Mouse (Mus musculus) CH12.LX (cell line): Measurements from ENCODE around the gene Heyl. TPM values are rescaled to one million over a fixed set of nuclear protein-coding genes. Genes with fewer than 3 reads are reported as not detected.

Experiments
- DNase-seq: peaks from one replicate; pipeline ENCODE4 v3.0.0-alpha.2; 2013; ENCODE audit errors: extremely low read depth
- H3K27ac ChIP-seq: 2 replicates; pipeline ENCODE4 v1.5.1; 2012; ENCODE audit warnings: low read depth, mild to moderate bottlenecking, control low read depth, moderate library complexity; ENCODE audit not compliant: insufficient read depth
- H3K27me3 ChIP-seq: replicated peaks from 2 replicates; pipeline ENCODE3; 2012; ENCODE audit warnings: inconsistent platforms
- H3K36me3 ChIP-seq, 2 experiments: replicated peaks in 1 of 2; 2 replicates each; pipeline versions ENCODE3 to v1.6.1; 2012; ENCODE audit warnings: inconsistent platforms in 1 of 2, low read length in 1 of 2, mild to moderate bottlenecking in 1 of 2, mixed read lengths in 1 of 2, moderate library complexity in 1 of 2; ENCODE audit not compliant: control insufficient read depth in 1 of 2, insufficient read depth in 1 of 2
- H3K4me1 ChIP-seq, 2 experiments: 2 replicates each; pipeline ENCODE4 v1.6.1; 2012; ENCODE audit warnings: inconsistent platforms in 1 of 2, moderate library complexity in 1 of 2; ENCODE audit not compliant: insufficient read depth in 2 of 2, control insufficient read depth in 1 of 2
- H3K4me2 ChIP-seq: 2 replicates; pipeline ENCODE4 v1.6.1; 2012; ENCODE audit warnings: low read depth, mild to moderate bottlenecking, control low read depth; ENCODE audit not compliant: poor library complexity, insufficient read depth, severe bottlenecking
- H3K4me3 ChIP-seq, 3 experiments: fragments of 150-350 bp in 1 of 3; sonication (generic) in 1 of 3; replicated peaks in 1 of 3; 2 replicates each; pipeline versions ENCODE3 to v1.5.1; 2011 to 2012; ENCODE audit warnings: low read depth in 2 of 3, low read length in 2 of 3, mild to moderate bottlenecking in 2 of 3, moderate library complexity in 2 of 3, control low read depth in 1 of 3, improper control_type of control experiment in 1 of 3, inconsistent platforms in 1 of 3, mixed read lengths in 1 of 3; ENCODE audit not compliant: poor library complexity in 1 of 3
- H3K79me2 ChIP-seq: replicated peaks from 2 replicates; pipeline ENCODE4 v1.6.1; 2012; ENCODE audit warnings: mild to moderate bottlenecking, moderate library complexity; ENCODE audit not compliant: control insufficient read depth, poor library complexity, insufficient read depth, severe bottlenecking; ENCODE audit errors: extremely low read depth
- H3K9ac ChIP-seq: 2 replicates; pipeline ENCODE4 v1.6.1; 2012; ENCODE audit warnings: low read depth, mild to moderate bottlenecking, control low read depth, moderate library complexity; ENCODE audit not compliant: insufficient read depth
- H3K9me3 ChIP-seq: replicated peaks from 2 replicates; pipeline ENCODE3; 2012; ENCODE audit warnings: low read length, inconsistent platforms, mixed read lengths
- BHLHE40 ChIP-seq: IDR thresholded peaks from 2 replicates; pipeline ENCODE4 v1.6.1; 2011; ENCODE audit warnings: mild to moderate bottlenecking, low read depth, low read length, improper control_type of control experiment
- CHD1 ChIP-seq: IDR thresholded peaks from 2 replicates; pipeline ENCODE4 v1.6.1; 2012; ENCODE audit warnings: low read depth, low read length, improper control_type of control experiment, inconsistent platforms
- CHD2 ChIP-seq: IDR thresholded peaks from 2 replicates; pipeline ENCODE4 v1.6.1; 2011; ENCODE audit warnings: low read length, improper control_type of control experiment
- CTCF ChIP-seq, 2 experiments: IDR thresholded peaks in 1 of 2; conservative IDR thresholded peaks in 1 of 2; 2 replicates each; pipeline ENCODE4 v1.5.1; 2011 to 2012; ENCODE audit warnings: low read depth in 2 of 2, low read length in 2 of 2, improper control_type of control experiment in 1 of 2, inconsistent platforms in 1 of 2, mild to moderate bottlenecking in 1 of 2, moderate library complexity in 1 of 2
- E2F4 ChIP-seq: IDR thresholded peaks from 2 replicates; pipeline ENCODE4 v1.6.1; 2011; ENCODE audit warnings: low read depth, low read length, improper control_type of control experiment; ENCODE audit not compliant: insufficient replicate concordance
- ETS1 ChIP-seq: conservative IDR thresholded peaks from 2 replicates; pipeline ENCODE4 v1.6.1; 2012; ENCODE audit warnings: low read depth, mild to moderate bottlenecking, inconsistent platforms, low read length, improper control_type of control experiment, moderate library complexity
- HCFC1 ChIP-seq: IDR thresholded peaks from 2 replicates; pipeline ENCODE4 v1.6.1; 2012; ENCODE audit warnings: low read depth, mild to moderate bottlenecking, inconsistent platforms, low read length, improper control_type of control experiment
- IRF4 ChIP-seq: IDR thresholded peaks from 2 replicates; pipeline ENCODE4 v1.6.1; 2014; ENCODE audit warnings: low read depth, mild to moderate bottlenecking, inconsistent platforms, low read length, improper control_type of control experiment
- JUND ChIP-seq: conservative IDR thresholded peaks from 2 replicates; pipeline ENCODE4 v1.6.1; 2011; ENCODE audit warnings: low read depth, low read length, improper control_type of control experiment
- KAT2A ChIP-seq: IDR thresholded peaks from 2 replicates; pipeline ENCODE4 v1.6.1; 2012; ENCODE audit warnings: low read length, improper control_type of control experiment, inconsistent platforms; ENCODE audit not compliant: insufficient replicate concordance
- MAFK ChIP-seq: IDR thresholded peaks from 2 replicates; pipeline ENCODE4 v1.6.1; 2011; ENCODE audit warnings: low read length, improper control_type of control experiment; ENCODE audit not compliant: insufficient replicate concordance
- MAZ ChIP-seq: IDR thresholded peaks from 2 replicates; pipeline ENCODE4 v1.6.1; 2012; ENCODE audit warnings: low read depth, mild to moderate bottlenecking, inconsistent platforms, low read length, improper control_type of control experiment, moderate library complexity
- MEF2A ChIP-seq: IDR thresholded peaks from 2 replicates; pipeline ENCODE4 v1.6.1; 2014; ENCODE audit warnings: low read depth, mild to moderate bottlenecking, inconsistent platforms, low read length, improper control_type of control experiment, borderline replicate concordance
- MXI1 ChIP-seq: IDR thresholded peaks from 2 replicates; pipeline ENCODE4 v1.6.1; 2011; ENCODE audit warnings: mild to moderate bottlenecking, low read depth, low read length, improper control_type of control experiment
- MYC ChIP-seq: IDR thresholded peaks from 2 replicates; pipeline ENCODE4 v1.6.1; 2011; ENCODE audit warnings: low read depth, mild to moderate bottlenecking, improper control_type of control experiment, low read length
- NELFE ChIP-seq: IDR thresholded peaks from 2 replicates; pipeline ENCODE4 v1.6.1; 2011; ENCODE audit warnings: low read depth, low read length, improper control_type of control experiment
- NRF1 ChIP-seq: IDR thresholded peaks from 2 replicates; pipeline ENCODE4 v1.6.1; 2014; ENCODE audit warnings: low read depth, mild to moderate bottlenecking, inconsistent platforms, low read length, improper control_type of control experiment, moderate library complexity
- PAX5 ChIP-seq: IDR thresholded peaks from 2 replicates; pipeline ENCODE4 v1.6.1; 2012; ENCODE audit warnings: low read length, inconsistent platforms, mixed read lengths
- POLR2A ChIP-seq: IDR thresholded peaks from 2 replicates; pipeline ENCODE4 v1.6.1; 2011; ENCODE audit warnings: low read depth, mild to moderate bottlenecking, improper control_type of control experiment, low read length
- POLR2AphosphoS2 ChIP-seq: IDR thresholded peaks from 2 replicates; pipeline ENCODE4 v1.6.1; 2011; ENCODE audit warnings: low read depth, low read length, improper control_type of control experiment
- RAD21 ChIP-seq: IDR thresholded peaks from 2 replicates; pipeline ENCODE4 v1.6.1; 2011; ENCODE audit warnings: low read depth, mild to moderate bottlenecking, low read length, improper control_type of control experiment, moderate library complexity
- SMC3 ChIP-seq: IDR thresholded peaks from 2 replicates; pipeline ENCODE4 v1.6.1; 2011; ENCODE audit warnings: low read depth, low read length, improper control_type of control experiment
- TBP ChIP-seq: conservative IDR thresholded peaks from 2 replicates; pipeline ENCODE4 v1.6.1; 2011; ENCODE audit warnings: low read depth, low read length, improper control_type of control experiment
- USF2 ChIP-seq: conservative IDR thresholded peaks from 2 replicates; pipeline ENCODE4 v1.6.1; 2011; ENCODE audit warnings: low read depth, low read length, improper control_type of control experiment
- ZC3H11A ChIP-seq: IDR thresholded peaks from 2 replicates; pipeline ENCODE4 v1.6.1; 2012; ENCODE audit warnings: low read depth, mild to moderate bottlenecking, inconsistent platforms, low read length, improper control_type of control experiment
- ZKSCAN1 ChIP-seq: IDR thresholded peaks from 2 replicates; pipeline ENCODE4 v1.6.1; 2012; ENCODE audit warnings: low read depth, inconsistent platforms, low read length, improper control_type of control experiment, borderline replicate concordance
- ZNF384 ChIP-seq: IDR thresholded peaks from 2 replicates; pipeline ENCODE4 v1.6.1; 2012; ENCODE audit warnings: low read depth, low read length, improper control_type of control experiment, inconsistent platforms
- dilution Hi-C: fragments of 300-500 bp; cut with MboI; formaldehyde crosslinking; loops from 2 replicates; pipeline ENCODE4 v1.14.3; 2020; ENCODE audit warnings: low sequenced_read_pairs; ENCODE audit not compliant: extremely low pct_unique_long_range_greater_than_20kb, extremely low pct_ligation_motif_present
- in situ Hi-C: fragments of 300-500 bp; cut with MboI; formaldehyde crosslinking; loops from 3 replicates; pipeline ENCODE4 v1.14.3; 2019; ENCODE audit warnings: low sequenced_read_pairs, low pct_ligation_motif_present, low pct_unique_long_range_greater_than_20kb, mixed read lengths
- polyA plus RNA-seq: library from polyadenylated mRNA; unstranded; fragments of >175 nt; gene quantifications from 2 replicates; pipeline ENCODE4 v1.2.1, GENCODE M21; 2012; ENCODE audit warnings: low read depth; ENCODE audit not compliant: insufficient read length
- total RNA-seq, 2 experiments: library from RNA; depleted of rRNA; stranded (reverse); fragments of 300-350 nt in 1 of 2; fragments of >200 nt in 1 of 2; gene quantifications; 2 replicates each; pipeline ENCODE4 v1.2.3; 2012 to 2014

Gene Heyl
- total and polyA plus RNA-seq, 3 experiments: not detected

DNA sequence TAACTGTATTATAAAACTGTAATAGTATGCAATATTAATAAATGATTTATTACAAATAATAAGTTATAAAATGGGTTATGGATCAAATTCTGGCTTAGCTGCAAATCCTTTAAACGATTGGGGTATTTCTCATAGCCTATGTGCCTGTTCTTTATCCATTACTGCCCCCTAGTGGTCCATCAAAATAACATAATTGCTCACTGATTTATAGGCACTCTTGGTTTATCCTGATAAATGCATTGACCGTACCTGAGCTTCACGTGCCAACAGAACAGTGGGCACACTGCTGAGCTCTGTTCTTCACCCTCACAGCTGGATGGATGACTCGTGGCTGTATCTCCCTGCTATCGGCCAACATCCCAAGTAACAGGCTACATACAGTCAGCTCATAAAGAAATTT, 21.3 kb downstream of the Heyl start:
- dilution Hi-C loops (no loop called here), in situ Hi-C loops (no loop called here)
- H3K4me2 ChIP-seq: no peak overlapping the region
- DNase-seq: peak; percentile 69
- H3K4me1 ChIP-seq: peaks cover 6 to 7% of the 10 kb centered on the region in 2 experiments
- no peak overlapping the region for H3K9ac ChIP-seq
- no peaks in the 10 kb centered on the region for H3K36me3 ChIP-seq
- no peaks in the 10 kb centered on the region for H3K9me3 ChIP-seq
- H3K4me3 ChIP-seq: no peak overlapping the region
- no peak for TF ChIP-seq BHLHE40
- TF ChIP-seq USF2: no peak
- no peak for TF ChIP-seq HCFC1
- TF ChIP-seq KAT2A: no peak
- no peak for TF ChIP-seq MYC
- peak; percentile 68 for TF ChIP-seq SMC3
- peak; percentile 37; the same call in 1 of the 2 replicates for TF ChIP-seq ZC3H11A
- no peak for TF ChIP-seq POLR2AphosphoS2
- TF ChIP-seq POLR2A: no peak
- TF ChIP-seq CHD2: no peak
- TF ChIP-seq JUND: no peak
- peak; percentile 63 for TF ChIP-seq RAD21
- no peak for TF ChIP-seq TBP
- TF ChIP-seq CHD1: no peak
- TF ChIP-seq ETS1: no peak
- no peak for TF ChIP-seq MXI1
- TF ChIP-seq ZNF384: no peak
- no peak for TF ChIP-seq NELFE
- peak; percentile 39 to 71 for TF ChIP-seq CTCF (conservative IDR thresholded peaks at IDR 0.05 in 1 of 2, IDR thresholded peaks at IDR 0.05 in 1 of 2; ENCODE audit: low read depth in 2 of 2, low read length in 2 of 2)
- no peak for TF ChIP-seq MAZ
- no peak for TF ChIP-seq MAFK
- H3K79me2 ChIP-seq: no peaks in the 10 kb centered on the region
- peaks cover 17% of the 10 kb centered on the region for H3K27me3 ChIP-seq
- no peak overlapping the region for H3K27ac ChIP-seq

DNA sequence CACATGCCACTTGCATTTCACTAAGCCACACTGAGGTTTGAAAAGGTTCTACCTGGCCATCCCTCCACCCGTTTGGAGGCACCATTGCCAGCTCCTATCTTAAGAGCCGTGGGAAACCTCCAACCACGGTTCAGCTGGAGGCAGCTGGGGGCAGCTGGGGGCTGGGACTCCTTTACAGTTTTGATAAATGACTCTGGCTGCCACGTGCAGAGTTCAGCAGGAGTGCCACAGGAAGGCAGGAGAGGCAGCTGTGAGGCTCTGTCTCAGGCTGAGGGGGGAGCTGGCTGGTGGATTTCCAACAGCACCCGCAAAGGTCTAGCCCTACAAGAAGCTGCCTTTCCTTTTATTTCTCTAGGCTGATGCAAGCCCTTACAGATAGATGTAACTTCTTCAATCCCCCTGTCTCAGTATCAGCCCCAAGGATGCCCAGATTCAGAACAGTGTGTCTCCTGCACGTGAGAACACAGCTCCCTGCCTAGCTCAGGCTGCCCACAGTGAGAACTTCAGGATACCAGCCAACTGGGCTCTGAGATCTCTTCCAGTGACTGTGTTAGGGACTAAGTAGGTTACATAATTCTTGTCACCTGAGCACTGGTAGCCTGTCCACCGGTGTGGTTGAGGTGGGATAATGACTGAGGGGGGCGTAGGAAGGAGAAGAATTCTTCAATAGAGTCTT, 26.9 kb downstream of the Heyl start:
- dilution Hi-C loops (no loop called here), in situ Hi-C loops (loop anchor here (5.0 kb wide), 1 partner anchor 38 kb away; no protein-coding TSS in a partner anchor)
- Histone ChIP-seq H3K27ac (no peak overlapping the region), H3K4me1 (no peaks in the 10 kb centered on the region), H3K9me3 (no peaks in the 10 kb centered on the region), H3K36me3 (no peaks in the 10 kb centered on the region), H3K4me2 (no peak overlapping the region), H3K79me2 (no peaks in the 10 kb centered on the region), H3K27me3 (peaks cover 38% of the 10 kb centered on the region), H3K4me3 (no peak overlapping the region), H3K9ac (no peak overlapping the region)
- no peak for DNase-seq
- TF ChIP-seq IRF4 (no peak), MXI1 (no peak), MEF2A (no peak), PAX5 (no peak), POLR2AphosphoS2 (no peak), SMC3 (no peak), E2F4 (no peak), NRF1 (no peak), ZKSCAN1 (no peak), TBP (no peak), RAD21 (no peak), BHLHE40 (no peak), ZNF384 (no peak), KAT2A (no peak), JUND (no peak)
